Mouse (Mus musculus) erythroblast, adult 5-6 weeks (primary cell): ENCODE data around the gene Abcc2. TPM values are rescaled to one million over a fixed set of nuclear protein-coding genes. Genes with fewer than 3 reads are reported as not detected.

Experiments used
- ATAC-seq: replicated peaks from 2 replicates; pipeline ENCODE4 v1.8.0; 2016; ENCODE audit warnings: moderate number of reproducible peaks, mild to moderate bottlenecking, moderate TSS enrichment, inconsistent platforms; ENCODE audit not compliant: poor library complexity, low FRiP score, severe bottlenecking
- total RNA-seq, 2 experiments: library from RNA; stranded (forward) in 1 of 2; stranded (reverse) in 1 of 2; fragments of 150-400 nt in 1 of 2; fragments of 200-764, 138-1000 nt in 1 of 2; gene quantifications; 2 replicates each; pipeline versions ENCODE4 v1.2.3 to v1.2.4; 2015 to 2017; ENCODE audit warnings: low replicate concordance in 2 of 2

Gene Abcc2
- total RNA-seq, 2 experiments from 2014 or later, result 0.38 to 1.4 TPM

DNA sequence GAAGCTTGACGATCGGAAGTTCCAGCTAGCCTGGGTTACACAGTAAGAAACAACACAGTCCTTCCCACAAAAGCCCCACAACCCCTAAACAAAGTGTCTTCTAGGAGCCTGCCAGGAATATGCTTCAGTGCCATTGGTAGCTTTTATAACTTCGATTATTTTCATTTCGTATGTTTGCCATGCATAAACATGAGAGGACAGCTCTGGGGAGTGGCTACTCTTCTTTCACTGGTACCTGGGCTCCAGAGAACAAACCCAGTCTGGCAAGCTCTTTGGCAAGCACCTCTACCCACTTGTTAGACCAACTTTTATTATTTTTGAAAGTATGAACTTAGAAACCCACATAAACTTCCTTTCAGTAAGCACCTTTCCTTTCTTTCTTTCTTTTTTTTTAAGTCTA lies 5.4 kb upstream of the Abcc2 start:
- ATAC-seq, result no peak

DNA sequence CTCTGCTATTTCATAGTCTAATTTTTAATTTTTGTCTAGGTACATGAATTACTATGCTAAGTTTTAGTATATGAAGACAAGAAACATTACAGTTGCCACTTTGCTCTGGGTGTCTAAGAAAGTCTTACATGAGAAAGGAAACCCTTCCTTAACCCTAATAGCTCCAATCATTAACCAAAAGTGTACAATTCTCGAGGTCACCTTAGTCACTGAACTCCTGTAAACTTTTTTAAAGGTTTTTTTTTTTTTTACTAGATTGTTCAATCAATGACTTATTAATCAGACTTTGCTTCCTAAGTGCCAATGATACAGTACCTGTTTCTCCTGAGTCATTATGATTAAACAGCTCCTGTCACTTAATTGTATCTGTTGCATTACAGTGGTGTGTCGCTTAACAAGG lies 4.7 kb upstream of the Abcc2 start:
- ATAC-seq, result no peak

DNA sequence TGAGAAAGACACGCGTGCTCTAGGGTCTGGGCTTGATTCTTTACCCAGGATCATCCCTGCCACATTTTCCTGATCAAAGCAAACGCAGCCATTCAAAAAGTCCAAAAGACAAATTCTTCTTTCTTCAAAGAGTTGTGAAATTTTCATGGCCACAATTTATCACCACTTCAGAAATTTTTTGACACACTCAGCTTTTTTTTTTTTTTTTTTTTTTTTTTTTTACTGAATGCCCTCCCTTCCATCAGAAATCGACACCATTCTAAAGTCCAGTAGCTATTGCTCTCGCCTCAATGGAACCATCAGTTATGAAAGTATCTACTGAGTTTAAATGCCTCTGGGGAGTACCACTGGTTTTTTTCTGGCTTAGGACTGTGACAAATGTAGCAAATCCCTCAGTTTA lies 1.6 kb upstream of the Abcc2 start:
- ATAC-seq, result no peak

DNA sequence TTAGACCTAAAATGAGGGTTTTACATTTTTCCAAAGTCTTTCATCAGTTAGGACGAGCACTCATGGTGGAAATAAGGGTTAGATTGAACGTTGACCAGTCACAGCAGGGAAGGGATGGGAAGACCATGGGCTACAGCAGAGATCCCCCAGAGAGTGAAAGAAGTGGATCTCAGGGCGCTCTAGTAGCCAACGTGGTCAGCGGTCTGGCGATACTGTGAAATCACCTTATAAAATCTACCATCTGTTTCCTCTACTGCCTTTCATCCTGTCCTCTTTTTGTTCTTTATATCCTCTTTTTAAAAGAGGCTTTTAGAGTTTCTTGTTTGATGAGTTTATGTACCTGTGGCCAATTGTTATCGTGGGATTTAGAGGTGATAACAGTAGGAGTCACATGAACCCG lies 2.8 kb downstream of the Abcc2 start:
- ATAC-seq, result no peak

DNA sequence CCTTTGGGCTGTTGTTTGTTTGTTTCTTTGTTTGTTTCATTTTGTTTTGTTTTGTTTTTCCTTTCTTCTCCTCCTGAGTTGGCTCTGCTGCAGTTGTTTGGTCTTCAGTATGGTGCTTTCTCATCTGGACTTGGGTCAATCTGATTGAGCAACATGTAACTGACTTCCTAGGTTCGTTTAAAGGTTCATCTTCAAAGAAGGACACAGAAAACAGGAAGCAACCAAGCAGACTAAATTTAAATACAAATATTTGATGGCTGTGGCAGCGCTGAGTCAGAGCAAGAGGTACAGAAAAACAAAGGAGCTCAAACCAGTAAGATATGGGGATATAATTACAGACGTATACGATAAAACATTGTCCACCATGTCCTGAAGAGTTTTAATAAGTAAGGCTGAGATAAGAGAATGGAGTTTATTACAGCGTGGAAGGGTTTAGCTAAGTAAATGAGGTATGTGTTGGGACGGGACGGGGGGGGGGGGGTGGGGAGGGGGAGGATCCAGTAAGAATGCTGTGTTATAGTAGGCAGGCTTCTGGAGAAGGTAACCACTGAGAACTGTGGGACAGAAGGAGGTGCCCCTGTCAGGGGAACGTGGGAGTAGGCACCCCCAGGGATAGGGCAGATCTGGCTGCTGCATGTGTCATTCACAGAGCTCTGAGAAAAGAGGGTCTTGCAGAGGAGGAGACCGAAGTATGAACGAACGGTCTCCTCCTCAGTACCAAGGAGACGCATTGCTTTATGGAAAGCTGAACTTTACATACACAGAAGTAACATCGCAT lies 4.4 kb downstream of the Abcc2 start:
- no peak for ATAC-seq

DNA sequence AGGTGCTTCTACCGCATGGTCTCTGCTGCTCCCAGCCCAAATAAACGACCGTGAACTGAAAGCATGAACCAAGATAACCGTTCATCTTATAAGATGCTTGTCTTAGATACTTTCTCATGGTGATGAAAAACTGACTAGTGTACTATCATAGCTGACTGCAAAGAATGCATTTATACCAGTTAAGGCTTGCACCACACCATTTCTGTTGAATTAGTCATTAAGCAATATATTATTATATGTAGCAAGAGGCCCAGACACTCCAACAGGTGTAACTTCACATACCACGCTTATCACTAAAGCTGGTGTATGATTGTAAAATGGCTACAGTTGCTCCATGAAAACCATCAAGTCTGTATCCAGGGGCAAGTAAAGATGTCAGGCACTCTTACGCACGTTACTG lies 7.8 kb downstream of the Abcc2 start:
- ATAC-seq, result no peak

DNA sequence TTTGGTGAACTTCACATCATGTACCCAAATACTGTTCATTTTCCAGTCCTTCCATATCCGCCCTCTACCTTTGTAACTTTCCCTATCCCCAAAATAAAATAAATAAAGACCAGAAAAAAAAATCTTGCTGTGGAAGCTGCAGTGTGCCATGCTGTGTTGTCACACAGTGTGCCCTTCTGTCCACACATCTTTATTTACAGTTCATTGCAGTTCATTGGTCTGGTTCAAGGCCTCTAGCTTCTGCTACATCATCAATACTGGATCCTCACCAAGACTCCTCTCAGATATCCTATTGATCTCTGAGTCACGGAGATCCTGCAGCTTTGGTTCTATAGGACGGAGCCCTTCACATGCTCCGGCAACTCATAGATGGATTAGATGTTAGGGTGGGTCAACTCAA lies 10.5 kb downstream of the Abcc2 start:
- ATAC-seq, result no peak

DNA sequence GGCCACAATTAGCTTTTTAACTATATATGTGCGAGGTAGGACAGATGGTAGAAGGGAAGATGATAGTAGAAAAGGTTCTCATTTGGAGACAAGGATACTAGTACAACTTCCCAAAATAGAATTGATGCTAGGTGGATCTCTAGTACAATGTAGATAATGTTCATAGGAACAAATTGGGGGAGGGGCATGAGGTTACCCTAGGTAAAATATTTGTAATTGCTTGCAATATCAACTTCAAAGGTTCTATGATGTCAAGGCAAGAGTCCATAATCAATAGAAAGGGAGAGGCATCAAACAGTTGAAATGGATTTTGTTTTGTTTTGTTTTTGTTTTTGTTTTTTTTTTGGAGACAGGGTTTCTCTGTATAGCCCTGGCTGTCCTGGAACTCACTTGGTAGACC lies 12.0 kb downstream of the Abcc2 start:
- no peak for ATAC-seq

DNA sequence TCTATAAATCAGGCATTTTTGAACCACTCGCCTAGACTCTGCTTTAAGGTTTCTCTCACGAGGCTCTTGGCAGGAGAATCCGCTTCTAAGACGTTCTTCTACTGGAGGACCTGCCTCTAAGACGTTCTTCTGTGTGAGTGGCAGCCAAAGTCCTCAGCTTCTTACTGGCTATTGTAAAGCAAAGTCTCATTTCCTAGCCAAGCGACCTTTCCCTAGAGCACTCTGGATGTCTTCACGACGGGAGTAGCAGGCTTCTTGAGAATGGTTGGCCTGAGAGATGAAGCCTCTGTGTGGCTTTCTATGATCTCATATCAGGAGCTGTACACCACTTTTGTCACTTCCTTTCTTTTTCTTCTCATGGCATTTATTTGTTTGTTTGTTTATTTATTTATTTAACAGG lies 13.5 kb downstream of the Abcc2 start:
- no peak for ATAC-seq

DNA sequence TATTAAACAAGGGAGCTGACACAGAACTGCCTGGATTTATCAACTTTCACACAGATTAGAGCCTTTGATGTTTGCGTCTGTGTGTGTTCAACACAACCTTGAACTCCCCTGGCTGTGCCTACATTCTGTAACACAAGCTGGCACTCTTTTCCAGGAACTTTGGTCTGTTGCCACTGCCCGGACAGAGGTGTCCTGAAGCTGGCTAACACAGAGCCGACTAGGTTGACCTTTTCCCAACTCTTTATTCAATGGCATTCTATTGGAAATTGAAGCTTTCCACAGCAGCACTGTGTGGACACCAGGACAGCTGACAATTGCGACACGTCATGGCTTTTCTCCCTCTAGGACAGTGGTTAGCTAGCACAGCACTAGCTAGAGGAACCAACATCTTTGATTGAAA lies 15.2 kb downstream of the Abcc2 start:
- no peak for ATAC-seq

DNA sequence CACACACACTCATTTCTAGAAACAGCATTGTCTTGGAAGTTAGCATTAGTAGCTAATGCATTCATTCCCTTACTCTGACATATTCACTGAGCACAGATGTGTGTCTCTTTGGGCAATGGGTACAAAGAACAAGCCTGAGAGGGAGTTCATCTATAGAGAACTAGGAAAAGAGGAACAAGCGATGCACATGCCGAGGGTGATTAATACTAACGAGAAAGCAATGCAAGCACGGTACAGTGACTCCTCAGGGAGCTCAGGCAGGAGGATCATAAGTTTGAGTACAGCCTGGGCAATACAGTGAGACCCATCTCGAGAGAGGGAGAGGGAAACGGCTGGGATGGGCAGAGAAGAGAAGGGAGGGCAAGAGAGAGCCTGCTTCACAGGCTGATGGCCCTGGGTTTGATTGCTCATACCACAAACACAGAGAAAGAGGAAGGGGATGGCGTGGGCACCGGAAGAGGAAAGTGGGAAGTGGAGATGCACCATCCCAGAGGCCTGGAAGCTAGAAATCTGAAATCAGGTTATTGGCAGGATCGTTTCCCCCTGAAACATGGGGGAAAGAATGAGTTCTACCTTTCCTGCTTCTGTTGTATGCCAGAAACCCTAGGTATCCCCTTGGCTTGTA lies 19.5 kb downstream of the Abcc2 start:
- no peak for ATAC-seq

DNA sequence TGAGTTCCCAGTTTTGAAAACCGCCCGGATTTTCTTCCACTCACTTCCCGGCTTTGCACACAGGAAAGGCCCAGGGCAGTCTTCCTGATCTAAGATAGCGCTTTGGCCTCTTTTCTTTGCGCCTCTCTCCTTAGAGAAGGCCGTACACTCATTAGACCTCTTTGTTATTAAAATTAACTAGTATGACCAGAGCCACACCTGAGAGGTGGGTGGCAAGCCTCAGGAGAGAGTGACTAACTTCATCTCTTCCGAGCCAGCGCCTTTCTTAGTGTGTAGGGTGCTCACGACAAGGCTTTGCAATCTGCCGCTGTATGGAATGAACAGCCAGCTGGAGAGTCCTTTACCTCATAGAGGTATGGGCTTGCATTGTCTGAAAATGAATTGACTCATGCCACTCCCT lies 21.9 kb downstream of the Abcc2 start:
- no peak for ATAC-seq

DNA sequence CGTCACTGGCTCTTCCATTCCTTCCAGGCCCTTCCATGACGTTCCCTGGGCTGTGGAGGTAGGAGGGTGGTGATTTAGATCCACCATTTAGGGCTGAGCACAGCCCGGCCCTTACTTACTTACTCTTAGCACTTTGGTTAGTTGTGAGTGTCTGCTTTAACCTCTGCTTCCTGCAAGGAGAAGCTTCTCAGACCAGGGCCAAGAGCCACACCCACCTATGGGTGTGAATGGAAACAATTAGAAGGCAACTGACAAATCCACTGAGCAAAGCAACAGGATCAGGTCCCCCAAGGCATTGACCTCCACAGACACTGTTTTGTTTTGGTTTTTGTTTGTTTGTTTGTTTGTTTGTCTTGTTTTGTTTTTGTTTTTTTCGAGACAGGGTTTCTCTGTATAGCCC lies 27.3 kb downstream of the Abcc2 start:
- ATAC-seq, result no peak

DNA sequence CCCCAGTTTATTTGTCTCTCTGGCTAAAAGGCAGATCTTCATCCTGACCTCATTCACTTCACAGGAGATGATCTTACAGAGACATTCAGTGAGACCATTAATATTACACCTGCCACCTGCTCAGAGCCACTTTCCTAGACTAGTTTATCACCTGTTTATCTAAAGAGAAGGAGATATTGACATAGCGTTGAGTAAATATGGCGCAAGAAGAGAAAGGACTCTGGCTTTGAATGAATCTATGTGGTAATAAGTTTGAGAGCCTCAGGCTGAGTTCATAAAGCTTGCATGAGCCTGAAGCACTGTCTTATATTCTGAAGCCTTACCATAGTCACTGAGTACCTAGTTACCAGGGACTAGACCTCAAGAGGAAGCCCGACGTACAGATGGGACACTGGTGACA lies 29.4 kb downstream of the Abcc2 start:
- ATAC-seq, result no peak

DNA sequence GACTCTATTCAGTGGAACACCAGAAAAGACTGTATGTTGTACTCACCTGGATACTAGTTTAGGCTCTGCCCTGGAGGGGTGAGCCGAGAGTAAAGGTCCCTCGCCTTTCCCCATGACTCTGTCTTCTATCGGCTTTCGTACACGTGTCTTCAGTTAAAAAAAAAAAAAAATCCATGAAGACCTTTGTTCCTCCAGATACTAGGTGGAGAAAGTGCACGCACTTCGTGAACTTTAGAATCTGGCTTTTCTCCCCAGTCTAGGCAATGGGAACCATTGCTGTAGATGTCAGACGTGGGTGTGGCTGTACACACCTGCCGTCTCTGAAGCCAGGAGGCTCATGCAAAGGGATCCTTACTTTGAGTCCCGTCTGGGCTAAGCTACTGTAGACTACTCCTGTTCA lies 31.3 kb downstream of the Abcc2 start:
- ATAC-seq, result no peak

DNA sequence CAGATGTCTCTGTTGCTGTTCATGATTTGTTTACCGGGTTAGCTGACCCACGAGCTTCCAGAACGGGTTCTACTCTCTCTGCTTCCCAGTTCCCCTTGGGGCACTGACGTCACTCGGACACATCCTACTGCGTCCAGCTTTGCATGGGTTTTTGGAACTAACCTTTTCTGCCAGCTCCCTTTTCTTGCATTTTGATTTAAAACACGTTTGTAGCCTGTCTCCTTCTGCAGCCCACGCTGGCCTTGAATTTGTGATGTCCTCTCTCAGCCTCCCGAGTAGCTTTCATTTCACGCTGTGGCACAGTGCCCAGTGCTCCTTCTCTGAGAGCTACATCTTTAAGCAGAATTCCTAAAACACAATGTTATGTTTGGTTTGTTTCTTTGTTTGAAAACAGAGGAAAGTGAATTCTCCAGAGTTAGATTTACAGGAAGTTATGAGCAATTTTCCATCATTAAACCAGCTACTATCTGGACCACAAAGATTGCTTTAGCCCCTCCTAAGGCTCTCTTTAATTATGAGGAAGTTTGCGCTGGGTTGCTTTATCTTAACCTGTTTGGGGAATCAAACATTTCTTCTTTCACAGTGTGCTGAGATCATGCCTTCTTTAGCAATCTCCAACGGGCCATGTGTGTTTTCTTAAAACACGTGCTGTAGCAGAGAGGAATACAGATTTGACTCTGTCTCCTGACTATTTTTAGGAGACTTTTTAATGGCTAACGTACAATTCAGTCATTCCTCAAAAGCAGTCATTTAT lies 33.8 kb downstream of the Abcc2 start:
- no peak for ATAC-seq

DNA sequence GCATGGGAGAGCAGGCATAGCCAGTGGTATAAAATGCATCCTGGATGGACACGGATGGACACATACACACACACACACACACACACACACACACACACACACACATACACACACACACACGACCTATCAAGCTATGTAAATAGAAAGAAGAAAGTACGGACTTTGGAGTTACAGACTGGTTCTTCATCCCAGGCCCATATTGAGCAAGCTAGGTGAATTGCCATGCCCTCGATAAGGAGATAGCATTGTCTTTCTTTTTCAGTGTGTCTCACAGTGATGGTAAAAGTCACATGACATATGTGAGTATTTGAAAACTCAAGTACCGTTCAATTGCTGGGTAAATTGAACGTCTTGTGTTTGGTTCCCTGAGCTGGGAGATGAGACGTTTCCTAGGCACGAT lies 44.9 kb downstream of the Abcc2 start:
- no peak for ATAC-seq

DNA sequence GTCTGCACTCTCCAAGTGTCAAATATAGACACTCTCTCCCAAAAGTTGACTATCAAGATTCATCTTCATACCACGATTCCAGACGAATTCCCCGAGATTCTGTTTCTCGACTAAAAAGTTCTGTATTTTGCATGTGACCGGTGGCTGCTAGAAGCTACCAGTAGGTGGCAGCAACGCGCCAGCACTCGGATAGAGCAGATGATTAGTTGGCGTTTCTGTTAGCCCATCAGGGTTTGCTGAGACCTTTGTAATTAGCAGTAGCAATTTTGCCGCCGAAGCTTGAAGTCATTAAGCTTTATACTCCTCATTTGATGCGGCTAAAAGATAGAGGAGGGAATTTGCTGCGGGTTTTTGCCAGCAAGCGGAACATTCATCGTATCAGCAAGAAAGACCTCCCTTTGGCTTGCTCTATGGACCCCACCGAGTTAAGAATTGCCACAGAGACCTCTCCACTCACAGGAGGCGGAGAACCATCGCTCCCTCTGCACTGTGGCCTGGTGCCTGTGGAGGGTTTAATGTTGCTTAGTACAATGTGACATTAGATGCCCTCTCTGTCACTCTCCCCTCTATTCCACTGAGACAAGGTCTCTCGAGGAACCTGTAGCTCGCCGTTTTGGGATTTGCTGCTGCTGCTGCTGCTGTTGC lies 50.6 kb downstream of the Abcc2 start:
- peak; percentile 67; the same call in 1 of the 2 replicates for ATAC-seq

DNA sequence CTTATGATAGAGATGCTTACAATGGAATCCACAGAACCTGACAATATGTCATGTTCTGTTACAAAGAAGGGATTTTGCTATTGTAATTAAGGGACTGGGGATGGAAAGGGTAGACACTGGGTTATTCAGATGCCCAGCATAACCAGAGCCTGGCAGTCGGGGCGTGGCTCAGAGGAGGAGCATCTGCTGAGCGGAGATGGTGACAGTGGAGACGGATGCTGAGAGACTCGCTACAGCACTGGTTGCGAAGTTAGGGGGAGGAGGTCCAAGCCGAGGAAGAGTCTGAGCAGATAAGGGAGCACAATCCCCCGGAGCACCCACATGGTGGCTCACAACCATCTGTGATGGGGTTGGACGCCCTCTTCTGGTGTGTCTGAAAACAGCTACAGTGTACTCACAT lies 61.2 kb downstream of the Abcc2 start:
- no peak for ATAC-seq

DNA sequence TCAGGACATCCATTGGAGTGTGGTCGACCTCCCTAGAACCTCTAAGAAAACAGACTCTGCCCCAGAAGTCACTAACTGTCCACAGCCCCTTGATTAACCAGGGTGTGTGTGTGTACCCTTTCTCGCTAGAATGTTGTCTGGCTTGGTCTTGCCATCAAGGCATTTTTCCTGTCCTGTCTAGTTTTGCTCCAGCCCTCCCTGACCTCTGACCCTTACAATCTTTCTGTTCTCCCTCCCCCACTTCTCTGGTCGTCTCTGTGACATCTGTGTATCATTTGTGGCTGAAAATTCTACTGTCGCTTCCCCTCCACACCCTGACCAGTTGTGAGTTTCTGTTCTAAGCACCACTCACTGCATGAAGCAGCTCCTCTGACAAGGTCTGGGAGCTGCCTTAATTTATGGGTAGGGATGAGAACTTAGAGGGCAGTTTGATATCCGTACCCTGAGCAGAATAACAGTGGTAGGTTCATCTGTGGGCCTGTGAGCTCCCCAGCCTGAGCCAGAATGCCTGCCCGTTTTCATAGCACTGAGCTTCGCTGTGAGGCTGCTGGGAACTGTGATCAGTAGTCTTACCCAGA lies 63.4 kb downstream of the Abcc2 start:
- no peak for ATAC-seq
